Mouse (Mus musculus) intestine, postnatal 0 days (tissue): Measurements from ENCODE around the gene Adam1a. TPM values are rescaled to one million over a fixed set of nuclear protein-coding genes. Genes with fewer than 3 reads are reported as not detected.

Source experiments
- ATAC-seq: fragments of 200-750 bp; cut with Nextera tagmentation; 2 replicates; pipeline ENCODE4 v1.8.0; 2017; ENCODE audit warnings: mild to moderate bottlenecking, moderate TSS enrichment, moderate library complexity
- H3K27ac ChIP-seq: fragments of 300-500 bp; sonication (generic); 2 replicates; pipeline ENCODE4 v1.5.1; 2014; ENCODE audit warnings: mild to moderate bottlenecking, low read depth, low read length, moderate library complexity
- H3K27me3 ChIP-seq: fragments of 300-500 bp; sonication (generic); replicated peaks from 2 replicates; pipeline ENCODE4 v1.6.1; 2014; ENCODE audit warnings: low read length, mixed read lengths; ENCODE audit not compliant: control insufficient read depth, insufficient read depth
- H3K36me3 ChIP-seq: fragments of 300-500 bp; sonication (generic); 2 replicates; pipeline ENCODE4 v1.6.1; 2014; ENCODE audit warnings: mild to moderate bottlenecking, moderate library complexity; ENCODE audit not compliant: control insufficient read depth, insufficient read depth
- H3K4me1 ChIP-seq: fragments of 300-500 bp; sonication (generic); replicated peaks from 2 replicates; pipeline ENCODE4 v1.6.1; 2014; ENCODE audit warnings: antibody characterized with exemption, low read length, mixed read lengths; ENCODE audit not compliant: control insufficient read depth, insufficient read depth
- H3K4me2 ChIP-seq: fragments of 300-500 bp; sonication (generic); replicated peaks from 2 replicates; pipeline ENCODE4 v1.6.1; 2014; ENCODE audit warnings: low read depth, mild to moderate bottlenecking, moderate library complexity
- H3K4me3 ChIP-seq: fragments of 300-500 bp; sonication (generic); 2 replicates; pipeline ENCODE4 v1.5.1; 2014; ENCODE audit warnings: low read depth, low read length
- H3K9ac ChIP-seq: fragments of 300-500 bp; sonication (generic); 2 replicates; pipeline ENCODE4 v1.6.1; 2014; ENCODE audit warnings: mild to moderate bottlenecking, low read depth, low read length
- H3K9me3 ChIP-seq: fragments of 300-500 bp; sonication (generic); 2 replicates; pipeline ENCODE4 v1.6.1; 2016; ENCODE audit warnings: mixed run types; ENCODE audit not compliant: control insufficient read depth
- CTCF ChIP-seq: sonication (generic); IDR thresholded peaks from 2 replicates; pipeline ENCODE4 v1.5.1; 2016; ENCODE audit warnings: low read depth, mild to moderate bottlenecking, control low read depth, antibody characterized with exemption, moderate library complexity
- WGBS: fragments of 180-500 bp; shearing (Covaris S2); extraction: QIAGEN DNeasy Blood & Tissue Kit; methylation state at CpG from one replicate; pipeline ENCODE4 v1.1.7; 2014; 5-methylcytosine and 5-hydroxymethylcytosine counted together
- polyA plus RNA-seq: library from polyadenylated mRNA; unstranded; fragments of >200 nt; fragmentation: Nextera tagmentation; extraction: Ambion mirVana; gene quantifications from 2 replicates; pipeline ENCODE4 v1.2.1, GENCODE M21; 2015

Adam1a gene
- polyA plus RNA-seq, 1 experiment from 2014 or later, result 0.39 TPM

DNA sequence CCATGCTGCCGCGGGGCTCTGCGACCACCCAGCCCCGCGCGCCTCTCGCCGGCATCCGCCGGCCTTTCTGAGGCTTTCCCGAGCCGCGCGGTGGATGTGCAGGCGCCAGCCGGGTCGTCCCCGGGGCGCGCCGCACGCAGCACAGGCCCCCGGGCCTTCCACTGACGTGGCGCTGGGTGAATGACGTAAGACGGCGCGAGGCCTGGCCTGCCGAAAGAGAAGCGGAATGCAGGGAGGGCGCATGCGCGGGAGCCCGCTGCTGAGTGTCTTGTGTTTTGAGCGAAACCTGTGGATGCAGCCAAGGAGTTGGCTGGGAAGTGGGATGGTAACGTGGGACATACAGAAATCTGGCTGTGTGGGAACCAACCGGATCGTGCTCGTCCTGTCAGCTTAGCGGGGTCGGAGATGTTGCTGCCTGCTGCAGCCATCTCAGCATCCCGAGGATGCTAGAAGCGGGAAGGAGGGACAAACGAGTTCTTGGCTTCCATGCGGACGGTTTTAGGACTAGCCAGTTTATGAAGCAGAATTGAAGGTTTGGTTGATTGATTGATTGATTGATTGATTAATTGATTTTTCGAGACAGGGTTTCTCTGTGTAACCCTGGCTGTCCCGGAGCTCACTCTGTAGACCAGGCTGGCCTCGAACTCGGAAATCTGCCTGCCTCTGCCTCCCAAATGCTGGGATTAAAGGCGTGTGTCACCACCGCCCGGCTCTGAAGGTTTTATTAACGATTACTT lies 679 bp upstream of the Adam1a start, which contains the start of gene Mapkapk5:
Gene Mapkapk5, minus strand, starts transcription at position 113 of the 737 bp plus-strand sequence.
- Histone ChIP-seq H3K36me3 (no peaks in the 10 kb centered on the region), H3K4me2 (peak within 1 kb of the TSS; percentile 76), H3K9me3 (no peaks in the 10 kb centered on the region), H3K4me1 (0 out of 2 replicates have a peak, but pooled peaks cover 6% of the 10 kb centered on the region), H3K9ac (peak within 1 kb of the TSS; percentile 100), H3K27ac (peak within 1 kb of the TSS; percentile 97), H3K27me3 (no peaks in the 10 kb centered on the region), H3K4me3 (peak within 1 kb of the TSS; percentile 95)
- peak; percentile 91 for ATAC-seq
- under 1% methylated on average over 55 of the region's 55 CpGs for WGBS
- no peak for TF ChIP-seq CTCF

DNA sequence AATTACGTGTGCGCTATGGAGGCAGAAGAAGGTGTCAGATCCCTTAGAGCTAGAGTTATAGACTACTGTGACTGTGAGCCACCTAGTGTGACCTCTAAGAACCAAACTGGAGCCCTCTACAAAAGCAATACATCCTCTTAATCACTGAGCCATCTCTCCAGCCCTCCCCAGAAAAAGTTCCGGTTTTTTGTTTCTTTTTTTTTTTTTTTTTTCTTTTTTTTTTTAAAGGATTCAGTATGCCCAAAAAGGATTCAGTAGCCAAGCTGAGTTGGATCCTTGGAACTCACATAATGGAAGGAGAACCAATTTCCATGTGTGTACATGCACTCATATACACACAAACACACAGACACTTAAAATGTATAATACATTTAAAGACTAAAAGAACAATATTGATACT lies 1.9 kb downstream of the Adam1a start:
- H3K4me2 ChIP-seq, result no peak overlapping the region
- no peaks in the 10 kb centered on the region for H3K9me3 ChIP-seq
- ATAC-seq, result no peak
- no peak overlapping the region for H3K9ac ChIP-seq
- H3K27me3 ChIP-seq, result no peaks in the 10 kb centered on the region
- no peak overlapping the region for H3K4me3 ChIP-seq
- H3K4me1 ChIP-seq, result 0 out of 2 replicates have a peak, but pooled peaks cover 6% of the 10 kb centered on the region
- peaks cover 8% of the 10 kb centered on the region; the same call in 1 of the 2 replicates for H3K36me3 ChIP-seq
- no peak overlapping the region for H3K27ac ChIP-seq
- TF ChIP-seq CTCF, result no peak
- 85% methylated on average over 3 of the region's 3 CpGs for WGBS

DNA sequence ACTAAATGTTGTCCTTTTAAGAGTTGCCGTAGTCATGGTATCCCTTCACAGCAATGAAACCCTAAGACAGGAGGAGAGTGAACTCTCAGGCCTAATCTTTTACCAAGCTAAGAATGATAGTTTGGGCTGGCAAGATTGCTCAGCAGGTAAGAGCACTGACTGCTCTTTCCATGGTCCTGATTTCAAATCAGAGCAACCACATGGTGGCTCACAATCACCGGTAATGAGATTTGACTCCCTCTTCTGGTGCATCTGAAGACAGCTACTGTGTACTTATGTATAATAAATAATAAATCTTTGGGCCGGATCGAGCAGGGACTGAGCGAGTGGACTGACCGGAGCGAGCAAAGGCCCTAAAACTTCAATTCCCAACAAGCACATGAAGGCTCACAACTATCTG lies 4.0 kb downstream of the Adam1a start:
- Histone ChIP-seq H3K36me3 (peaks cover 21% of the 10 kb centered on the region), H3K4me3 (no peak overlapping the region), H3K4me2 (no peak overlapping the region), H3K9me3 (no peaks in the 10 kb centered on the region), H3K27me3 (no peaks in the 10 kb centered on the region), H3K9ac (no peak overlapping the region), H3K27ac (no peak overlapping the region), H3K4me1 (0 out of 2 replicates have a peak, but pooled peaks cover 6% of the 10 kb centered on the region)
- no peak for ATAC-seq
- TF ChIP-seq CTCF, result peak; percentile 59
- WGBS, result 70% methylated on average over 7 of the region's 7 CpGs

DNA sequence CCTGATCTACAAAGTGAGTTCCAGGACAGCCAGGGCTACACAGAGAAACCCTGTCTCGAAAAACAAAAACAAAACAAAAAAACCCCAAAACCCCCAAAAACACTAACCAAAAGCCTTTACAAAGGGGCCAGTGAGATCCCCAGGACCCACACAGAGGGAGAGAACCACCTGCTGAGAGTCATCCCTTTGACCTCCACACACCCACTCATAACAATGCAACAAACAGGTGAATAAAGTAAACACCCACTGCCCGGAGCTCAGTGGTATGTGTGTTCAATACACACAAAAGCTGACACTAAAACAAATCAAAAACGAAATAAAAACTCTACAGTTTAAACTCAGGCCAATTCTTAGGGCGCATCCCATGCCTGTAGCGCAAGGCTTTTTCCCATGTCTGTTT lies 5.2 kb downstream of the Adam1a start:
- no peak for ATAC-seq
- no peaks in the 10 kb centered on the region for H3K27me3 ChIP-seq
- no peak overlapping the region for H3K9ac ChIP-seq
- TF ChIP-seq CTCF, result no peak
- H3K4me1 ChIP-seq, result 0 out of 2 replicates have a peak, but pooled peaks cover 6% of the 10 kb centered on the region
- H3K4me2 ChIP-seq, result no peak overlapping the region
- no peaks in the 10 kb centered on the region for H3K9me3 ChIP-seq
- H3K36me3 ChIP-seq, result peaks cover 32% of the 10 kb centered on the region
- no peak overlapping the region for H3K4me3 ChIP-seq
- H3K27ac ChIP-seq, result no peak overlapping the region
- WGBS, result 88% methylated on average over 5 of the region's 5 CpGs

DNA sequence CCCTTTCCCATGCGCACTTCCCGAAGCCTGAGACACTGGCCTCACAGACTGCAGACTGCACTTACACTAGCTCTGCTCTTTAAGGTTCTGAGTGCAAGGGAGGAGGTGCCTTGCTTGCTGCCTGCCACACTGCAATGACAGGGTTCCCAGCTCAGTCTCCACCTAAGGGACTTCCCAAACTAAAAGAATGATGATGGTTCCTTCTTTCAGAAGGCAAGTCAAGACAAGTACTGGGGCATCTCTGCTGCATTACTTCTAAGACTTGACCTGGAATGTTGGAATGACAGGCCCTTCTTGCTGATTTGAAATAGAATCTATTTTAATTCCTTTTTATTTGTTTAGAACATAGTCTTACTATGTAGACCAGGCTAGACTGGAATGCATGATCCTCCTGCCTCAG lies 7.7 kb downstream of the Adam1a start:
- Histone ChIP-seq H3K4me1 (no peaks in the 10 kb centered on the region), H3K4me2 (no peak overlapping the region), H3K9ac (no peak overlapping the region), H3K27ac (no peak overlapping the region), H3K27me3 (no peaks in the 10 kb centered on the region), H3K9me3 (no peaks in the 10 kb centered on the region), H3K4me3 (no peak overlapping the region), H3K36me3 (peaks cover 52% of the 10 kb centered on the region)
- WGBS, result 86% methylated on average over 2 of the region's 2 CpGs
- TF ChIP-seq CTCF, result no peak
- ATAC-seq, result no peak

DNA sequence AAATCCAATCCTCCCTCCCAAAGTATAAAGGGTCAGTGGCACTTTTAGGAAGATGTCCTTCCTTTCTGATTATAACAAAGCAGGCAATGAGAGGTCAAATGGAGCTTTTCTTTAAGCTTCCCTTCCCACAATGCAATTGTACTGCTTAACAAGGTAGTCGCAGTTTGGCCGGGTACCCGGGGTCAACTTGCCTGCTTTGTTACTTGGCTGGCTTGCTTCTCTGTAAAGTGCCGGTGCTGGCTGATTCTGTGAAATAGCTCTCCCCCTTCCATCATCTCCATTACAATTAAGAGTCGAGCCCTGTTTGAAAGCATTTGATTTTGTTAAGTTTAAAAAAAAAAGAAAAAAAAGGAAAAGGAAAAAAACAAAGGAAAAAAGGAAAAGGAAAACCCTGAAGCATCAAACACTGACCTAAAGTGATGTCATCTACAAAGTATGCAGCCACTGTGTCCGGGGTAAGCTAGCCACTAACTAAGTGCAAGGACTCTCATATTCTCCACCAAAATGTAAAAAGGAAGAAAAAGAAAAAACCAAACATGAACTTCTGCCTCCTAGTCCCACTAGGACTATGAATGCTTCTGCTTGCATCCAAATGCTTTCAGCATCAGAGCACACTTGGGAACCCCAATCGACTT lies 8.2 kb downstream of the Adam1a start:
- no peak for TF ChIP-seq CTCF
- Histone ChIP-seq H3K4me3 (no peak overlapping the region), H3K27me3 (no peaks in the 10 kb centered on the region), H3K9ac (no peak overlapping the region), H3K4me2 (no peak overlapping the region), H3K27ac (no peak overlapping the region), H3K4me1 (no peaks in the 10 kb centered on the region), H3K36me3 (peaks cover 57% of the 10 kb centered on the region), H3K9me3 (no peaks in the 10 kb centered on the region)
- ATAC-seq, result no peak
- WGBS, result 72% methylated on average over 7 of the region's 7 CpGs
